Mouse (Mus musculus) kidney, adult 2 months (tissue): ENCODE results near the gene Slc9c1. TPM values are rescaled to one million over a fixed set of nuclear protein-coding genes. Genes with fewer than 3 reads are reported as not detected.
A peak's percentile ranks its signal among the peaks of the same experiment; 100 is the strongest.
"Not testable (repeated sequence)": the region's sequence is repeated elsewhere in the genome, so short reads cannot be mapped to it uniquely, and the experiment has no call there.

Source experiments
- DNase-seq: peaks from one replicate; pipeline ENCODE4 v3.0.0; 2021
- H3K27ac ChIP-seq: fragments of 200-500 bp; 2 replicates; pipeline ENCODE4 v1.5.1; 2012; ENCODE audit warnings: low read depth, low read length, control low read depth, inconsistent platforms; ENCODE audit not compliant: insufficient read depth
- H3K27me3 ChIP-seq: fragments of 200-500 bp; replicated peaks from 2 replicates; pipeline ENCODE4 v1.6.1; 2012; ENCODE audit warnings: mild to moderate bottlenecking, moderate library complexity, low read length, inconsistent platforms; ENCODE audit not compliant: control insufficient read depth, insufficient read depth
- H3K36me3 ChIP-seq: fragments of 200-500 bp; 2 replicates; pipeline ENCODE4 v1.6.1; 2012; ENCODE audit warnings: mild to moderate bottlenecking, moderate library complexity, low read length, inconsistent platforms; ENCODE audit not compliant: control insufficient read depth, insufficient read depth
- H3K4me1 ChIP-seq: fragments of 200-500 bp; 2 replicates; pipeline ENCODE4 v1.6.1; 2011; ENCODE audit warnings: low read length; ENCODE audit not compliant: control insufficient read depth, insufficient read depth
- H3K4me3 ChIP-seq: fragments of 200-500 bp; 2 replicates; pipeline ENCODE4 v1.5.1; 2011; ENCODE audit warnings: mild to moderate bottlenecking, low read depth, low read length, control low read depth; ENCODE audit not compliant: insufficient read depth
- CTCF ChIP-seq: fragments of 200-500 bp; conservative IDR thresholded peaks from 2 replicates; pipeline ENCODE4 v1.5.1; 2011; ENCODE audit warnings: low read depth, mild to moderate bottlenecking, control low read depth, low read length, moderate library complexity, mixed read lengths; ENCODE audit not compliant: insufficient read depth, insufficient read length
- POLR2A ChIP-seq: fragments of 200-500 bp; IDR thresholded peaks from one replicate; pipeline ENCODE4 v1.6.1; 2011; ENCODE audit warnings: low read depth, low read length, control low read depth
- whole genome bisulfite sequencing: fragments of 180-500 bp; shearing (Covaris S2); methylation state at CpG from one replicate; pipeline ENCODE4 v1.1.7; 2018; 5-methylcytosine and 5-hydroxymethylcytosine counted together
- polyA plus RNA-seq: library from polyadenylated mRNA; depleted of rRNA; stranded (reverse); fragments of >200 nt; gene quantifications from 2 replicates; pipeline ENCODE4 v1.2.3, GENCODE M21; 2012; rRNA removed

The Slc9c1 gene
- not detected in 2 replicates for polyA plus RNA-seq

DNA sequence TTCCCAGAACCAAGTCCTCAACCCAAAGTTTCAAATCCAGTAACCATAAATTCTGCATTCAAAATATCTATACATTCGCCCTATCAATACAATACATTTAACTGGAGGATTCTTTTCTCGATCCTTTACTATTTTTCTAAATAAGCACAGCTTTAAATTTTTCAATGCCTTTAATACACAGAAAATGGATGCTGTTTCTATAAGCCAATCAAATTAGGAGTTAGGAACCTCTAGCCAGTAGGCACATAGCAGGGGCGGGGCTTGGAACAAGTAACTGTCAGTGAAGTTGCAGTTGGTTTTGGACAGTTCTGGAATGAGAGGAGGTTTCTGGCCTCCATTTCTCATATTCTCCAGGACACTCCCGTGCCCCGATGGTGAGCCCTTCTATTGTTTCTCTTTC lies at the start of gene Slc9c1:
Gene Slc9c1 (plus strand): TSS at position 301 of the 400 bp plus-strand sequence.
- no peaks in the 10 kb centered on the region for H3K27me3 ChIP-seq
- H3K4me3 ChIP-seq, result no peak within 1 kb of the TSS
- H3K27ac ChIP-seq, result no peak within 1 kb of the TSS
- no peaks in the 10 kb centered on the region for H3K4me1 ChIP-seq
- no peak for DNase-seq
- TF ChIP-seq CTCF (no peak), POLR2A (no peak)
- 91% methylated on average over 5 of the region's 5 CpGs for WGBS
- no peaks in the 10 kb centered on the region for H3K36me3 ChIP-seq

- no peak within 1 kb of the TSS for H3K4me3 ChIP-seq
- no peak within 1 kb of the TSS for H3K27ac ChIP-seq
- peak; percentile 10 for DNase-seq
- WGBS, result 33% methylated on average over 5 of the region's 5 CpGs
- no peaks in the 10 kb centered on the region for H3K27me3 ChIP-seq
- no peak for TF ChIP-seq POLR2A
- no peak for TF ChIP-seq CTCF
- no peaks in the 10 kb centered on the region for H3K4me1 ChIP-seq
- no peaks in the 10 kb centered on the region for H3K36me3 ChIP-seq
Measured at GRCm38 (mm10) chr16:45492927-45493326, 42.2 kb upstream of the Slc9c1 start, which contains the start of gene Gm609. Gm609 (minus strand) TSS chr16:45492969.

DNA sequence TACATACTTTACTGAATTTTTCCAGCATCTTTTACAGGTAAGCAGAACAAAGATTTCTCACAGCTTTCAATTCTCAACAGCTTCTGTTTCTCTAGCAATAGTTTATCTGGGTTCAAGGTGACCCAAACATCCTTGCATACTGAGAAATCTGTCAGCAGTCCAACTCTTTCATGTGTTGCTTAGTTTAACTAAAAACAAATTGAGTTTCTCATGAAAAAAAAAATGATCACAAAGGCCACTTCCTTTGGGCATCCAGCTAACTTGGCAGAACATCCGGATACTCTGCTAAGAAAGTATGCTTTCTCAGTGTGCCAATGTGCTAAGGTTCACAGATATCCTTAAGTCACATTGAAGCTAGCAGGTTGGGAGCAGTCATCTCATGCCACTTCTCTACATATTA lies 39.8 kb upstream of the Slc9c1 start:
- Histone ChIP-seq H3K4me1 (no peaks in the 10 kb centered on the region), H3K27me3 (no peaks in the 10 kb centered on the region), H3K36me3 (no peaks in the 10 kb centered on the region), H3K27ac (no peak overlapping the region), H3K4me3 (no peak overlapping the region)
- WGBS, result 34% methylated on average over 1 of the region's 1 CpGs
- TF ChIP-seq POLR2A (no peak), CTCF (no peak)
- peak; percentile 75 for DNase-seq

DNA sequence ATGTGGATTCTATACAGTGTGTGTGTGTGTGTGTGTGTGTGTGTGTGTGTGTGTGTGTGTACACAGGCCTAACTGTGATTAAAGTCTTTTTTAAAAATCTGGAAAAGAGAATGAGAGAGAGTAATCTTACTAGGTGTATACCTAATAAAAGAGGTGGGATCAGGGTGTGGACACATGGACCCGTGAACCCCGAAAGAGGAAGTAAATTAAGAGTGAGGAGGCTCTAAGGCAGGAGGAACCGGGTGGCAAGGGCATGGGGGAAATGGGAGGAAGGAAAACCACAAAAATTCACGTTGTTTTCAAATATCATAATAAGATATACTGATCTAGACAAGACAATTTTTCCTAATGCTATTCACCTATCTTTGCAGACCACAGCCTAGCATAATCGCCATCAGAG lies 9.6 kb upstream of the Slc9c1 start:
- no peak for DNase-seq
- no peaks in the 10 kb centered on the region for H3K4me1 ChIP-seq
- H3K36me3 ChIP-seq, result no peaks in the 10 kb centered on the region
- WGBS, result 81% methylated on average over 5 of the region's 5 CpGs
- no peak overlapping the region for H3K27ac ChIP-seq
- TF ChIP-seq CTCF (no peak), POLR2A (no peak)
- H3K4me3 ChIP-seq, result no peak overlapping the region
- H3K27me3 ChIP-seq, result no peaks in the 10 kb centered on the region

GRCm38 (mm10) chr16:45531950-45532349 lies 3.2 kb upstream of the Slc9c1 start, which contains the start of gene Gm17783:
Gm17783 (minus strand) TSS chr16:45532050.
- no peak for TF ChIP-seq CTCF
- no peak for TF ChIP-seq POLR2A
- Histone ChIP-seq H3K36me3 (no peaks in the 10 kb centered on the region), H3K27me3 (no peaks in the 10 kb centered on the region), H3K4me3 (no peak within 1 kb of the TSS), H3K4me1 (no peaks in the 10 kb centered on the region), H3K27ac (no peak within 1 kb of the TSS)
- no peak for DNase-seq
- 42% methylated on average over 4 of the region's 4 CpGs for WGBS

GRCm38 (mm10) chr16:45538342-45538741 lies 3.2 kb downstream of the Slc9c1 start:
- not testable (repeated sequence) for DNase-seq, H3K4me1 ChIP-seq, H3K27ac ChIP-seq, H3K27me3 ChIP-seq, H3K36me3 ChIP-seq, H3K4me3 ChIP-seq
- WGBS, result 78% methylated on average over 1 of the region's 1 CpGs

DNA sequence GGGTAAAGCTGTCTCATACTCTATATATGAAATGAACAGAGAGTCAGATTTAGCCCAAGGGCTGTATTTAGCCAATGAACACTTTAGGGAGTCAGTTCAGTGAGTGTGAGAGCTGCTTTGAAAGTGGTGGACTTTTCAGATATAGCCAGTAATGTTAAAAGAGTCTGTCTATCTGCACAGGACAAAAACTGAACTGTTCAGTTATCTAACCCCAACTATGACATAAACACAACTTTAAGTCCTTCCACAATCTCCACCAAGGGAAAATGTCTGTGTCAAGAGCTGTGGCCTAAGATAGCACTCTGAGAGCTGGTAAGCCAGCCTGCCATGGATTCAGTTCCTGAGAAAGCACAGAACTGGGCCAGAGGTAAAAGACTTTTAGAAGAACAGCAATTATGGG lies 7.0 kb downstream of the Slc9c1 start:
- H3K27ac ChIP-seq, result no peak overlapping the region
- no peak overlapping the region for H3K4me3 ChIP-seq
- H3K36me3 ChIP-seq, result no peaks in the 10 kb centered on the region
- TF ChIP-seq CTCF, result no peak
- TF ChIP-seq POLR2A, result no peak
- H3K27me3 ChIP-seq, result no peaks in the 10 kb centered on the region
- H3K4me1 ChIP-seq, result no peaks in the 10 kb centered on the region
- no peak for DNase-seq

GRCm38 (mm10) chr16:45544341-45544740 lies 9.2 kb downstream of the Slc9c1 start:
- Histone ChIP-seq H3K27me3 (no peaks in the 10 kb centered on the region), H3K27ac (no peak overlapping the region), H3K4me3 (no peak overlapping the region), H3K36me3 (no peaks in the 10 kb centered on the region), H3K4me1 (no peaks in the 10 kb centered on the region)
- TF ChIP-seq POLR2A (no peak), CTCF (no peak)
- WGBS, result 61% methylated on average over 3 of the region's 3 CpGs
- no peak for DNase-seq
